Mouse (Mus musculus): ENCODE data around the gene Elmsan1. TPM values are rescaled to one million over a fixed set of nuclear protein-coding genes. Genes with fewer than 3 reads are reported as not detected.
A peak's percentile ranks its signal among the peaks of the same experiment; 100 is the strongest.

Gene Elmsan1
- total RNA-seq, 2 experiments from 2014 or later = 18.1 to 23.8 TPM

DNA sequence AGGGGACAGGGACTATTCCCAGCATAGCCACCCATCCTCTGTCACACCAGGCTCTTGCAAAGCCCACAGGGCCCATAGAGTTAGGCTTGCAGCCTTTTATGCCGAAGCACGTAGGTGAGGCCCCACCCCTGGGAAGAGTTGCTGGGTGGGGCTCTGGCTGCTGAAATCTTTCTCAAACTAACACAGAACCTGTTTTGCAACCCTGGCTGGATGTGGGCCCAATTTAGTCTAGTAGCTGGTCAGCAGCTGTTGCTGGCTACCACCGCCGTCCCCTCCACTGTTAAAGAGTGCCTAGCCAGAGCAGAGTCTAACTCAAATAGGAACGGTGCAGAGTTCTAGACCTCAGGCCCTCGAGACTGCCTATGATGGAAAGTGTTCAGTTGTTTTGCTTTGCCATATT lies 43.8 kb downstream of the Elmsan1 start:
- peak; percentile 83 to 85 for DNase-seq

- DNase-seq = peak; percentile 86 to 87
These were observed 44.4 kb downstream of the Elmsan1 start for GRCm38 (mm10) chr12:84174190-84174811.

DNA sequence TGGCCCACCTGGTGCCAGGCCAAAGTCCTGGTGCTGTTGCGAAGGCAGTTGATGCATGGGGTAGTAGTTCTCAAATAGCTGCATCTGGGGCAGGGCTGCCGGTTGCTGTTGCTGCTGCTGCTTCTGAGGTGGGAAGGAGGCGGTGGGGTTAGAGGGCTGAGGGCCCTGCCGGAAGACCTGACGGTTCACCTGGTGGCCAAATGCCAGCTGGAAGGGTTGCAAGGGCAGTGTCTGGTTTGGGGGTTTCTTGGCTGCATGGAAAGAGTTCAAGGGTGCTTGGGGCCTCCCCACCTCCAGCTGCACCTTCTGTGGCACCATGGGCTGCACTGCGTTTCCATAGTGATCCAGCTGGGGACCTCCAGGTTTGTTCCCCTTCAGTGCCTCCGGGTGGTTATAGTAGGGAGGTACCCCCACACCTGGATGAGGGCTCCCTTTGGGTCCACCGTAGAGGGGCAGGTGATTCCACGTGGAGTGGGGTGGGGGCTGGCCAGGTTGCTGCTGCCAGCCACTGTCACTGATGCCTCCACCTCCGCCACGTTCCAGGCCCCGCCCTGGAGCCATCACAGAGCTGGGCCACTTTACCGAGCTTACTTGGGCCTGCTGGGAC lies 45.3 kb downstream of the Elmsan1 start:
- no peak for DNase-seq

GRCm38 (mm10) chr12:84172862-84173261 lies 45.8 kb downstream of the Elmsan1 start:
- DNase-seq = no peak

DNA sequence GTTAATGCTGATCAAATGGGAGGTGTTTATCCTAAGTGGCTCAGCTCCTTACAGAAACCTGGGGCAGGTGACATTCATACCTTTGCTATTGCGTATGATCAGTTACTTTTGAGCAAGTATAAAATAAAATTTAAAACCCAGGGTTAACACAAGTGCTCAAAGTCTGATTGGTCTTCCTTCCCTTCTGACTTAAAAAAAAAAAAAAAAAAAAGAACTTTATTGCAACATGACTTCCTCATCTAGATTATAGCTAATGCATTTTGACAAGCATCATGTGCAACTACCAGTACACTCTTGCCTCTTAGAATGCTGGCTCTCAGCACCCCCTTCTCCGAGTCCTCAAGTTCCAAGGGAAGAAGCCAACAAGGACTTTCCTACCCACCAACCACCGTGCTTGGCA lies 46.5 kb downstream of the Elmsan1 start:
- no peak for DNase-seq

- DNase-seq = no peak
These were observed 48.1 kb downstream of the Elmsan1 start for GRCm38 (mm10) chr12:84170610-84171009.

- DNase-seq = no peak
These were observed 52.9 kb downstream of the Elmsan1 start for GRCm38 (mm10) chr12:84165631-84166373.

- no peak for DNase-seq
These were observed 55.0 kb downstream of the Elmsan1 start for GRCm38 (mm10) chr12:84163586-84164110.

- peak in 1 of 2 experiments; percentile 55 for DNase-seq
These were observed 55.5 kb downstream of the Elmsan1 start for GRCm38 (mm10) chr12:84163133-84163532.

DNA sequence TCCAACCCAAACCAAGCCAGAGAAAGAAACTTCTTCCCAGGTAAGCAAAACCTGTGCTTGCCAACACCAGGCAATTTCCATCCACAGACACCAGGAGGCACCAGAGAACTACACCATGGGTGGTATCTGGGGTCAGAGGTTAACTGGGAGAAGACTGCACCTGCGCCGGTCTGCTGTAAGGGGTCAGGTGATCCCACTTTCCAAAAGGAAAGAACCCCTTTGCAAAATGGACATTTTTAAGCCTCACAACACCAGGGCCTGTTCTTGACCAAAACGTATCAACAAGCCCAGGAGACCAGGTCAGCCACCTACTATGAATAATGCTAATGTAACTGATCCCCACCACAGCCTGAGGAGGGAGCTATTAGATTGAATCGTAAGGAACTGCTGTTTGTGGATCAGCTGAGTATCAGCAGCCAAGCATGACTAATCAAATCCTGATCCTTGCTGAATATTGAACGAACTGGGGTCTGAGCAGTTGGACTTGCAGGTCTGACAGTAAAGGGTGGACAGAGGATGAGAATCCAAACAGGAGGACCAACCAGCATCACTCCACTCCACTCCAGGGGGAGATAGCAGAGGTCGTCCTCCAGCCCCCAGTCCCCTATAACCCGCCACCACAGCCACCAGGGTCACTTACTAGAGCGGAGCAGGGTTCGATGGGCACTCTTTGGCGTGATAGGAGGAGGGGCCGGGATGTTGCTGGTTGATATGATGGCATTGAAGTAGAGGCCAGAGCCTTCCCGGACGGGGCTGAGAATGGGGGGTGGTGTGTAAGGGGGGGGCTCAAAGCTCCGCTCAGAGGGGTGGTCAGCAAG lies 56.9 kb downstream of the Elmsan1 start:
- DNase-seq = no peak

GRCm38 (mm10) chr12:84161116-84161515 lies 57.6 kb downstream of the Elmsan1 start:
- DNase-seq = no peak

DNA sequence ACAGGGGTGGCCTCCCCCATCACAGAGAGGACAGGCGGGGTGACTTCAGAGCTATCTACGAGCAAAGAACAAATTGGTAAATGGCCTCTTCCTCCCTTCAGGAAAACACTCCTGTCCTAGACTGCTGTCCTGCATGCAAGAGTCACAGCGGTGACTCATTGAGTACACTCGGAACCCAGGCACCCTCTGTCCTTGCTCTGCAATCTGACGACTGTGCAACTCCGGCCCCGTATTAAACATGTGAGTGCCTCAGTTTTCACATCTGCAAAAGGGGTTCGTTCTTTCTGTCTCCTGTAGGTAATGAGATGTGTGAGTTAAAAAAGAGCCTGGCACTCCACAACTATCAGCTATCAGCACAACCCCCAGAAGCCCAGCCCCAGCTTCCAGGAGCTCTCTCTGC lies 58.2 kb downstream of the Elmsan1 start:
- no peak for DNase-seq

- no peak for DNase-seq
These were observed 60.5 kb downstream of the Elmsan1 start for GRCm38 (mm10) chr12:84158156-84158555.

DNA sequence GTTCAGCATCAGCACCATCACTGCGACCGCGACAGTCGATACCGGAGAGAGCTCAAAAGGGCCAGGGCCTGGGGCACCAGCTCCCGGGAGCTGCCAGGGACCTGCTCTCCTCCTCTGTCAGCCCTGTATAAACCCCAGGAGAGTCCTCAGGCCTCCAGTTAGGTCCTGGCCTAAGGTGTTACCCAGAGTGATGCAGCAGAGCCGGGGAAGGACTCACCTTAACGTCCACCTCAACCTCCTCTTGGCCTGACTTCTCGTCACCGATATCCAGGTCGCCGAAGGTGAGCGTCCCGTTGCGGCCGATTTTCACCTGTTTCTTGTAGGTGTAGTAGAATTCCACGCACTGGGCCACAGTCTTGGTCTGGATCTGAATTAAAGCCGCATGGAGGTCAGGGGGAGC lies 62.5 kb downstream of the Elmsan1 start:
- no peak for DNase-seq

DNA sequence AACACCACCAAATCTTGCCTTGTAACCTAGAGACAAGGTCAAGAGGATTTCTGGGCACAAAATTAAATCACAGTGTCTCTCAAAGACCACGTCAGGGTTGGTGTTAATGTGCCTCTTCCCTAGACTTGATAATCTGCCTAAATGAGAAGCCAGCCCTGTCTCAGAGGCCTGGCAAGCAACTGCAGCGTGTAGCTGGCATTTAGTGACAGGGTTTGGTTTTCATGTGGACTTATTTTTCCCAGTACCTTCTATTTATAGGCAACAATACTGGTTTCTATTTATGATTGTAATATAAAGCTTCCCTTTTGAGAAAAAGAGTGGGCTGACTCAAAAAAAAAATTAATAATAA lies 63.2 kb downstream of the Elmsan1 start:
- DNase-seq = no peak

- peak; percentile 43 to 66 for DNase-seq
These were observed 63.7 kb downstream of the Elmsan1 start for GRCm38 (mm10) chr12:84154786-84155522.

DNA sequence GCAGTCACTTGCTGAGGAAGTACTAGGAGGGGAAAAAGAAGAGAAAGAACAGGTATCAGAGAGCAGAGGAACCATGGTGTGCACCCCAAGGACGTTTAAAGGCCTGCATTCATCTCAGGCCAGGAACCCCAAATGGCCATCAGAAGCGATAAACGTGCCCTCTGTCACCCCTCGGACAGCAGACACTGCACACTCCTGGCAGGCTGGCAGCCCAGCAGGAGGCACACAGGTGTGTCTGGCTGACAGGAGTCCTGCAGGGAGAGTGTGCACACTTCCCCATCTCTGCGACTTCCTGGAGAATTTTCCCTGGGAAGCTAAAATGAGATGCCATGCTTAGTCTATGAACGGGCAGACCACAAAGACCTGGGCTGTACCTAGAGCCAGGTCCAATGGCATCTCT lies 65.3 kb downstream of the Elmsan1 start:
- DNase-seq = no peak

GRCm38 (mm10) chr12:84152352-84153190 lies 66.1 kb downstream of the Elmsan1 start:
- DNase-seq = peak; percentile 38 to 58

- DNase-seq = no peak
These were observed 66.8 kb downstream of the Elmsan1 start for GRCm38 (mm10) chr12:84151911-84152310.

GRCm38 (mm10) chr12:84150976-84151375 lies 67.7 kb downstream of the Elmsan1 start:
- DNase-seq = no peak

- no peak for DNase-seq
These were observed 68.7 kb downstream of the Elmsan1 start for GRCm38 (mm10) chr12:84149971-84150370.
